Mouse (Mus musculus): ENCODE measurements around the gene Chst3.
"Not testable (repeated sequence)": the region's sequence is repeated elsewhere in the genome, so short reads cannot be mapped to it uniquely, and the experiment has no call there.

Gene Chst3

GRCm38 (mm10) chr10:60230321-60231088 is 11.4 kb upstream of the Chst3 start:
- no peak for DNase-seq

GRCm38 (mm10) chr10:60229113-60229512 is 10.1 kb upstream of the Chst3 start:
- DNase-seq, result no peak

GRCm38 (mm10) chr10:60227666-60228065 is 8.6 kb upstream of the Chst3 start:
- no peak for DNase-seq

- DNase-seq, result no peak
Measured at GRCm38 (mm10) chr10:60224601-60225000, 5.5 kb upstream of the Chst3 start.

- DNase-seq, result not testable (repeated sequence)
Measured at GRCm38 (mm10) chr10:60221571-60222259, 2.7 kb upstream of the Chst3 start.

- no peak for DNase-seq
Measured at GRCm38 (mm10) chr10:60220607-60221006, 1.5 kb upstream of the Chst3 start.

GRCm38 (mm10) chr10:60220042-60220523 is 1.0 kb upstream of the Chst3 start:
- DNase-seq, result no peak

GRCm38 (mm10) chr10:60218033-60218590 is 948 bp downstream of the Chst3 start:
- no peak for DNase-seq

- no peak for DNase-seq
Measured at GRCm38 (mm10) chr10:60216331-60217095, 2.5 kb downstream of the Chst3 start.

GRCm38 (mm10) chr10:60215077-60215960 is 3.7 kb downstream of the Chst3 start:
- DNase-seq, result no peak

- DNase-seq, result no peak
Measured at GRCm38 (mm10) chr10:60212589-60213379, 6.3 kb downstream of the Chst3 start.

GRCm38 (mm10) chr10:60211501-60212005 is 7.5 kb downstream of the Chst3 start:
- DNase-seq, result no peak

- DNase-seq, result no peak
Measured at GRCm38 (mm10) chr10:60210468-60210867, 8.6 kb downstream of the Chst3 start.

GRCm38 (mm10) chr10:60209237-60209636 is 9.8 kb downstream of the Chst3 start:
- no peak for DNase-seq

GRCm38 (mm10) chr10:60207166-60207705 is 11.8 kb downstream of the Chst3 start:
- no peak for DNase-seq

- no peak for DNase-seq
Measured at GRCm38 (mm10) chr10:60205601-60206241, 13.3 kb downstream of the Chst3 start.

GRCm38 (mm10) chr10:60202785-60203184 is 16.3 kb downstream of the Chst3 start:
- DNase-seq, result no peak

- DNase-seq, result no peak
Measured at GRCm38 (mm10) chr10:60200996-60201395, 18.1 kb downstream of the Chst3 start.

- DNase-seq, result no peak
Measured at GRCm38 (mm10) chr10:60199378-60199777, 19.7 kb downstream of the Chst3 start.

- DNase-seq, result no peak
Measured at GRCm38 (mm10) chr10:60197406-60197821, 21.6 kb downstream of the Chst3 start.
